In genomic region chr11:6404699-6405566, GRCm38 (mm10) we compare ENCODE assay signal across 8 mouse cellular contexts. TPM values are rescaled to one million over a fixed set of nuclear protein-coding genes. Genes with fewer than 3 reads are reported as not detected.
DNase-seq lines count a peak whose midpoint lies in the region; ATAC-seq lines count a peak whose summit lies in the region.

No protein-coding gene starts in this region.

- no peak overlapping the region for H3K4me3 ChIP-seq in embryonic facial prominence, embryonic 13.5 days
- no peak overlapping the region for H3K4me3 ChIP-seq in intestine, embryonic 16.5 days (ENCODE audit: low read length)
- H3K4me3 ChIP-seq in neural tube, embryonic 14.5 days (ENCODE audit: low read depth, low read length): no peak overlapping the region

- peak; percentile 52 for DNase-seq in gastrocnemius, postnatal 14 days
- DNase-seq in gastrocnemius, adult 18-20 months (ENCODE audit: low spot score): no peak
- DNase-seq in MN1 (ENCODE audit: low spot score): peak; percentile 92
- DNase-seq in urinary bladder, postnatal 4 days (ENCODE audit: low spot score in 2 of 2): no peak
- no peak for DNase-seq in left cerebral cortex, adult 11 months (ENCODE audit: low spot score)

- no peaks in the 10 kb centered on the region for H3K27me3 ChIP-seq in embryonic facial prominence, embryonic 13.5 days
- no peaks in the 10 kb centered on the region for H3K27me3 ChIP-seq in intestine, embryonic 16.5 days (replicated peaks; ENCODE audit: control insufficient read depth, insufficient read depth, low read length)
- no peaks in the 10 kb centered on the region for H3K27me3 ChIP-seq in neural tube, embryonic 14.5 days (ENCODE audit: control insufficient read depth, insufficient read depth, low read length)

- no peak for ATAC-seq in embryonic facial prominence, embryonic 13.5 days (ENCODE audit: insufficient number of reproducible peaks, insufficient read depth, low FRiP score, low TSS enrichment, low read depth)
- peak; percentile 4; the same call in 1 of the 2 replicates for ATAC-seq in intestine, embryonic 16.5 days
- no peak for ATAC-seq in neural tube, embryonic 14.5 days (ENCODE audit: low read depth)

- H3K4me2 ChIP-seq in embryonic facial prominence, embryonic 13.5 days: no peak overlapping the region
- no peak overlapping the region for H3K4me2 ChIP-seq in intestine, embryonic 16.5 days (ENCODE audit: low read depth, low read length)
- no peak overlapping the region for H3K4me2 ChIP-seq in neural tube, embryonic 14.5 days (ENCODE audit: low read depth, low read length)

- no peaks in the 10 kb centered on the region for H3K9me3 ChIP-seq in embryonic facial prominence, embryonic 13.5 days
- H3K9me3 ChIP-seq in intestine, embryonic 16.5 days (ENCODE audit: control insufficient read depth, low read length): no peaks in the 10 kb centered on the region
- H3K9me3 ChIP-seq in neural tube, embryonic 14.5 days (ENCODE audit: control insufficient read depth, low read length): no peaks in the 10 kb centered on the region

- 87% methylated on average over 9 of the region's 9 CpGs for WGBS in embryonic facial prominence, embryonic 13.5 days
- 66% methylated on average over 9 of the region's 9 CpGs for WGBS in intestine, embryonic 16.5 days
- 93% methylated on average over 9 of the region's 9 CpGs for WGBS in neural tube, embryonic 14.5 days

- peaks cover 33% of the 10 kb centered on the region for H3K4me1 ChIP-seq in embryonic facial prominence, embryonic 13.5 days
- H3K4me1 ChIP-seq in intestine, embryonic 16.5 days (ENCODE audit: control insufficient read depth, insufficient read depth, low read length): peaks cover 26% of the 10 kb centered on the region
- no peaks in the 10 kb centered on the region; the same call in 1 of the 2 replicates for H3K4me1 ChIP-seq in neural tube, embryonic 14.5 days (ENCODE audit: control insufficient read depth, insufficient read depth, low read length)

- peak overlapping the region; percentile 93 for H3K27ac ChIP-seq in embryonic facial prominence, embryonic 13.5 days
- peak overlapping the region; percentile 85 for H3K27ac ChIP-seq in intestine, embryonic 16.5 days (ENCODE audit: low read length)
- peak overlapping the region; percentile 48 for H3K27ac ChIP-seq in neural tube, embryonic 14.5 days (ENCODE audit: low read depth, low read length)

- peak overlapping the region; percentile 58 for H3K9ac ChIP-seq in embryonic facial prominence, embryonic 13.5 days
- H3K9ac ChIP-seq in intestine, embryonic 16.5 days (ENCODE audit: low read depth, low read length): 0 out of 2 replicates have a peak overlapping the region, but pooled peaks have one; percentile 7
- H3K9ac ChIP-seq in neural tube, embryonic 14.5 days (replicated peaks; ENCODE audit: low read depth, low read length): no peak overlapping the region

- intact Hi-C loops in gastrocnemius, postnatal 14 days (cut with DNase I; ENCODE audit: low total_unique reads): no loop called here

- peaks cover 57% of the 10 kb centered on the region for H3K36me3 ChIP-seq in embryonic facial prominence, embryonic 13.5 days
- H3K36me3 ChIP-seq in intestine, embryonic 16.5 days (ENCODE audit: control insufficient read depth, insufficient read depth, low read length): peaks cover 38% of the 10 kb centered on the region
- H3K36me3 ChIP-seq in neural tube, embryonic 14.5 days (ENCODE audit: control insufficient read depth, insufficient read depth, low read length): peaks cover 55% of the 10 kb centered on the region

RNA-seq across cellular contexts. Expression of gene Ppia, which starts 10.3 kb away (rescaled TPM):
- 100 to 1,000 TPM; 427 to 511 TPM for total RNA-seq in gastrocnemius, postnatal 14 days (2021)
- 100 to 1,000 TPM; 185 to 242 TPM for total RNA-seq in gastrocnemius, adult 18-20 months (2021)
- 5,258 and 5,388 TPM in 2 replicates for polyA plus RNA-seq in embryonic facial prominence, embryonic 13.5 days (2015; fragmentation: Nextera tagmentation; extraction: Ambion mirVana)
- 5,222 and 5,444 TPM in 2 replicates for polyA plus RNA-seq in intestine, embryonic 16.5 days (2015; fragmentation: Nextera tagmentation; extraction: Ambion mirVana)
- polyA plus RNA-seq in neural tube, embryonic 14.5 days (2014; fragmentation: Nextera tagmentation; extraction: Ambion mirVana): 4,020 and 4,257 TPM in 2 replicates

RNA-seq across cellular contexts. Expression of gene Zmiz2, which starts 16.1 kb away (rescaled TPM):
- 10 to 100 TPM; 28.9 to 30.2 TPM for total RNA-seq in gastrocnemius, postnatal 14 days (2021)
- 10 to 100 TPM; 49.3 to 51.1 TPM for total RNA-seq in gastrocnemius, adult 18-20 months (2021)
- polyA plus RNA-seq in embryonic facial prominence, embryonic 13.5 days (2015; fragmentation: Nextera tagmentation; extraction: Ambion mirVana): 11.2 and 12.4 TPM in 2 replicates
- polyA plus RNA-seq in intestine, embryonic 16.5 days (2015; fragmentation: Nextera tagmentation; extraction: Ambion mirVana): 9.2 and 9.3 TPM in 2 replicates
- 31.4 and 32.8 TPM in 2 replicates for polyA plus RNA-seq in neural tube, embryonic 14.5 days (2014; fragmentation: Nextera tagmentation; extraction: Ambion mirVana)

RNA-seq across cellular contexts. Expression of gene H2afv, which starts 39.3 kb away (rescaled TPM):
- total RNA-seq in gastrocnemius, postnatal 14 days (2021): 10 to 100 TPM; 41.3 to 46.3 TPM
- 10 to 100 TPM; 61.3 to 63.7 TPM for total RNA-seq in gastrocnemius, adult 18-20 months (2021)
- 656 and 746 TPM in 2 replicates for polyA plus RNA-seq in embryonic facial prominence, embryonic 13.5 days (2015; fragmentation: Nextera tagmentation; extraction: Ambion mirVana)
- 393 and 415 TPM in 2 replicates for polyA plus RNA-seq in intestine, embryonic 16.5 days (2015; fragmentation: Nextera tagmentation; extraction: Ambion mirVana)
- polyA plus RNA-seq in neural tube, embryonic 14.5 days (2014; fragmentation: Nextera tagmentation; extraction: Ambion mirVana): 188 and 234 TPM in 2 replicates

Comparison
In these comparisons a context has a peak if more than half of its experiments do, and no peak if none do; other contexts are left out.
1. DNase-seq: peak in gastrocnemius, postnatal 14 days (single experiment) and MN1 (single experiment); none in gastrocnemius, adult 18-20 months (single experiment), urinary bladder, postnatal 4 days (0 of 2) and left cerebral cortex, adult 11 months (single experiment).
2. Peak in every context shown above with its lines, with median percentiles within 50 percentile points of each other: H3K27ac ChIP-seq.